Mouse (Mus musculus) B cell, adult 62 days (primary cell): ENCODE results near the gene Alg11. TPM values are rescaled to one million over a fixed set of nuclear protein-coding genes. Genes with fewer than 3 reads are reported as not detected.

ENCODE experiments used
- total RNA-seq: library from RNA; stranded (reverse); gene quantifications from 4 replicates; pipeline ENCODE4 v1.2.4, GENCODE M21; 2023

Gene Alg11
- 12.7 to 21.1 TPM (median 17.0 TPM) in 4 replicates for total RNA-seq

DNA sequence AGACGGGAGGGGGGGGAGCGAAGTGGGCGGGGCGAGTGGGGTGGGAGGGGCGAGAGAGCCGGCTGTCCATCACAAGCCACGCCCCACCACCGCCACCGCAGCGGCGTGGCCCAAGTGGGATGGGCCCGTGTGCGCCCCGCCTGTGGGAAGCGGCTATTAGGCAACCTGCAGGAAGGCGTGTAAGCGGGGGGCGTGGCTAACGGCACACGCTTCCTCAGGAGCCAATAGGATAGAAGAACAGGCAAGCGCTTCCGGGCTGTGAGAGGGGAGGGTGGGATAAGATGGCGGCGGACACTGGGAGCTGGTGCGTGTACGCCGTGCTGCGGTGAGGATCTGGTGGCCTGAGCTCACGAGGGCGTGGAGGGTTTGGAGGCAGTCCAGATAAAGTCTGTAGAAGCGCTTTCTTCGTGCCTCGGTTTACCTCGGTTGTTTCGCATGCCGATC, at the start of gene Alg11:
Alg11 (plus strand) TSS at position 276 of the 444 bp plus-strand sequence.

DNA sequence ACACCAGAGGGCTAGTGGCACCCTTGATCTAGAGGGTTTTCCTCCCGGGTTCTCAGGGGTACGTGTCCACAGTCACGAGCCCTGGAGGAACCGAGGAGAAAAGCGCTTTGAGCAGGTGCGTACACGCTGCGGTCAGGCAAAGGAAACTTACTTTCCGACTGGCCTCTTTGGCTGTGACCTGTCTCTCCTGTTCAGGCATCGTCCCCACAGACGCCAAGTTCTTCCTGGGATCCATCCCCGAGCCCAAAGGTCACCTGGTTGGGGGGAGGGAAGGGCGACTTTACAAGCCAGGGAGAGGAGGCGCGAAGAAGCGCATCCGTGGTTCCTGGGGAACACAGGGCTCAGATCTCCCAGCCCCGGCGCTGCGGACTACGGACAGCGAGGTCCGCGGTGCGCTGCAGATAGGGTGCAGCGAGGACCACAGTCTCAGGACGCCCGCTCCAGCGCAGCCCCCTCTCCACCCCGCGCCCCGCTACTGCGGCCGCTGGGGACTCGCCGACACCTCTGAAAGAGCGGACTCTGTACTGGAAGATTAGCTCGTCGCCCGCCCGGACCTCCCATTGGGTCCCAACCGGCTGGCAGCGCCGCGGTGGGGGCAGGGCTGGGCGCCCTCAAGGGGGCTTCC, 588 bp upstream of the Alg11 start, which contains the start of gene Atp7b:
Atp7b (minus strand) TSS at position 485 of the 625 bp plus-strand sequence.

Other genes starting within 250 kb of the Alg11 start
- not detected in 4 replicates for gene Defb50, start 237.2 kb upstream of the Alg11 start, total RNA-seq
- not detected in 4 replicates for gene Defb2, start 220.8 kb upstream of the Alg11 start, total RNA-seq
- gene Defb10, start 201.8 kb upstream of the Alg11 start, total RNA-seq: not detected in 4 replicates
- gene Defb9, start 175.3 kb upstream of the Alg11 start, total RNA-seq: not detected in 4 replicates
- gene Defb11, start 154.3 kb upstream of the Alg11 start, total RNA-seq: not detected in 4 replicates
- gene Defb15, start 128.0 kb upstream of the Alg11 start, total RNA-seq: not detected in 4 replicates
- gene Defb35, start 122.4 kb upstream of the Alg11 start, total RNA-seq: not detected in 4 replicates
- gene Defb13, start 114.0 kb upstream of the Alg11 start, total RNA-seq: not detected in 4 replicates
- gene Fam90a1a, start 102.0 kb upstream of the Alg11 start, total RNA-seq: not detected in 4 replicates
- gene Ccdc70, start 90.9 kb upstream of the Alg11 start, total RNA-seq: not detected in 4 replicates
- 0.46 to 0.50 TPM (median 0.48 TPM) in 4 replicates for gene Atp7b, start 416 bp upstream of the Alg11 start, total RNA-seq
- gene Nek5, start 64.3 kb downstream of the Alg11 start, total RNA-seq: not detected in 4 replicates
- gene Nek3, start 105.7 kb downstream of the Alg11 start, total RNA-seq: 4.6 to 5.9 TPM (median 5.5 TPM) in 4 replicates
- gene Ckap2, start 125.1 kb downstream of the Alg11 start, total RNA-seq: 1.5 to 2.0 TPM (median 1.7 TPM) in 4 replicates
- 24.2 to 30.4 TPM (median 25.3 TPM) in 4 replicates for gene Vps36, start 132.1 kb downstream of the Alg11 start, total RNA-seq
- gene Thsd1, start 166.6 kb downstream of the Alg11 start, total RNA-seq: 0.17 to 0.34 TPM (median 0.18 TPM) in 4 replicates
- not detected in 4 replicates for gene Tpte, start 222.7 kb downstream of the Alg11 start, total RNA-seq